Mouse (Mus musculus) skeletal muscle tissue, adult 2 months (tissue): ENCODE data around the gene Ccdc73.

Experiments used
- DNase-seq: peaks from one replicate; pipeline ENCODE4 v3.0.0-alpha.2; 2012; ENCODE audit warnings: low read depth, low spot score

Gene Ccdc73

GRCm38 (mm10) chr2:105026950-105027695 lies 159.5 kb downstream of the Ccdc73 start:
- no peak for DNase-seq

DNA sequence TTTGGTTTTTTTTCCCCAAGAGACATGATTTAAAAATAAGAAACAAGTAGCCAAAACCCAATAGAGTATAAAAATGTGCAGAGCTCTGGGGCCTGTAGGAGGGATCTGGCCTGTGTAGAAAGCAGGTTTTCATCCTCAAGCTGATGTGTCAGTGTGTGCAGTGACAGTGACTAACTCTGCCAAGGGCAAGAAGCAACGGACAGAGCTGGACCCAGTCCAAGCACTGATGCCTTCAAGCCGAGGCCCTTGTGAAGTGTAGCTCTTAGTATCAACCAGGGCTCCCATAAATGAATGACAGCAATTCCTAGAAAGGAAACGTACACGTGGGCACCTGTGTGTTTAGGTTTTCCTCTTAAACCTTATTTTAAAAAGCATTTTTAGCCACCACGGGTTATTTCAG lies 161.2 kb downstream of the Ccdc73 start:
- no peak for DNase-seq

DNA sequence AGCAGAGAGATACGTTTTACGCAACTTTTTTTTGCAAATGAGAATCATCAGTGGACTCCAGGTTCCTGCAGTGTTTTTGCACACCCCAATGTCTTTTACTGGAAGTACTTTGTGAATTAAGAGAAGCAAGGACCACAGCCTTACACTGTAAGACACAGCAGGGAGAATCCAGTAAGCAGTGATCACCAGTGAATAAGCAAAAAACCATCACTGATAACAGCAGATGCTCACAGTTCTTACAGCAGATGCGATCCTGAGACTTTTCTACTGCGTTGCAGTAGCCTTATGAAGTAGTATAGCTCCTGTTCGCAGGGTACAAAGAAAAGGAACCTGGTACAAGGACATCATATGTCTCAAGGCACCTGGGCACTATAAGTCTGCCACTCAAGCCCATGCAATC lies 162.9 kb downstream of the Ccdc73 start:
- DNase-seq = no peak

DNA sequence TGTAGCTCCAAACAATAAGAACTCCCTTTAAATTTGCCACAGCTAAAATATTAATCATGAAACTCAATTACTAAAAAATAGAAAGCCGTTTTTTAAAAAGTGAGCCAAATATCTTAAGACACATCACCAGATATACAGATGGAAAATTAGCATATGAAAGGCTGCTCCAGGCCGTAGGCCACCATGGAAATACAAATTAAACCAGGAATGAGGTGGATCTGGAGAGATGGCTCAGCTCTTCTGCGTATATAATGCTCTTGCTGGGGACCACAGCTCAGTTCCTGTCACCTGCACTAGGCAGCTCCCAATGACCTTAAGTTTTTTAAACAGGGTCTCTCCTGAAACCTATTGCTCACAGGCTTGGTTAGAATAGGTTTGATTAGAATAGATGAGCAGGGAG lies 166.5 kb downstream of the Ccdc73 start:
- no peak for DNase-seq

DNA sequence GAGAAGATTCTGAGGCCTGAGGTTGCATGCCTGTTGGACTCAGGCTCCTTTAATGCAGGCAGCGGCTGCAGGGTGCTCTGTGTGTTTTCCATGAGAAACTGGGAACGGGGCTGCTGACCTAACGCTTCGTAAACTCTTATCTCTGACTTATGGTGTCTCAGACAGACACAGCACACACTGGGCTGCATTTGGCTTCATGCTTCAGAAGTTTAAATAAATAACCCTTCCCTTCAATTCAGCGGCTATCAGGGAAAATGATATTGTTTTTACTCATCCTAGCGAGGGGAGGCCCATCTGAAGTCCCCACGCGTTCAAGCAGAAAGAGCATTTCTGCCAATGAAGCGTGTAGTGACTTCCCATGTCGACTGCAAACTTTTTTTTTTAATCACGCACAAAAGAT lies 168.4 kb downstream of the Ccdc73 start:
- DNase-seq = no peak

GRCm38 (mm10) chr2:105036401-105037070 lies 168.9 kb downstream of the Ccdc73 start:
- DNase-seq = no peak

- DNase-seq = no peak
These were observed 170.5 kb downstream of the Ccdc73 start for GRCm38 (mm10) chr2:105037956-105038569.

DNA sequence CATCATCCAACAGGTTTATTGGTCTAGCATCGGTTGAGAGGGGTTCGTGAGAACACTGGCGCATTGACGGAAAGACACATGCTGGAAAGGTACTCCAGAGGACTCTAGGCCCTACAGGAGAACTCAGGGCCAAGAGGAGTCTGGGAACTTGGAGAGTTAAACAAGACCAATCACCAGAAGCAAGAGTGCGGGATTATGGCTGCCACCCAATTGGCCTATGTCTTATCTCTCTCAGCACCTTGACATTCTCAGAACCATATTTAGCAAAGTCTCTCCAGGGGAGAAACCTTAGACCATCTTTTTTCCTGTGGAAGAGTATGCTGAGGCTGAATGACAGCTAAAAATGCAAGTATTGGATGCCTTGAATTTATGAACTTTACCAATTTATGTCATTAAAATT lies 171.3 kb downstream of the Ccdc73 start:
- DNase-seq = no peak

- no peak for DNase-seq
These were observed 173.3 kb downstream of the Ccdc73 start for GRCm38 (mm10) chr2:105040859-105041258.

- DNase-seq = no peak
These were observed 175.5 kb downstream of the Ccdc73 start for GRCm38 (mm10) chr2:105043152-105043551.

DNA sequence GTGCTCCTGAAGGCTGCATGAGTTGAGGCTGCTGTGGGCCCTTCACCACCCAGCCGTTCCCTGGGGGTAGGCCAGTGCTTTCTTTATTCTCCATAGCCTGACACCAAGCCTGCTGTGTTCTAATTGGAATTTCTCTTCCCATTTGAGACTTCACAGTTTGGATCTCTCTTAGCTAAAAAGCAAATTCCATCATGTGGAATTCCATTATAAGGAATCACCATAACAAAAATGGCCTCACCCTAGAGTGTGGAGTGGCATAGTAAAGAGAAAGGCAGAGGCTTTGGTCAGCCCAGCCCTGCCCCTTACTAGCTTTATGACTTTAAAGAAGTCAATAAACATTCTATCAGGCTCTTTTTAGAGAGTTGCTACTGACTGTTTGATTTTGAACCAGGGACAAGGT lies 180.7 kb downstream of the Ccdc73 start:
- DNase-seq = no peak

- DNase-seq = no peak
These were observed 187.9 kb downstream of the Ccdc73 start for GRCm38 (mm10) chr2:105055529-105055928.

DNA sequence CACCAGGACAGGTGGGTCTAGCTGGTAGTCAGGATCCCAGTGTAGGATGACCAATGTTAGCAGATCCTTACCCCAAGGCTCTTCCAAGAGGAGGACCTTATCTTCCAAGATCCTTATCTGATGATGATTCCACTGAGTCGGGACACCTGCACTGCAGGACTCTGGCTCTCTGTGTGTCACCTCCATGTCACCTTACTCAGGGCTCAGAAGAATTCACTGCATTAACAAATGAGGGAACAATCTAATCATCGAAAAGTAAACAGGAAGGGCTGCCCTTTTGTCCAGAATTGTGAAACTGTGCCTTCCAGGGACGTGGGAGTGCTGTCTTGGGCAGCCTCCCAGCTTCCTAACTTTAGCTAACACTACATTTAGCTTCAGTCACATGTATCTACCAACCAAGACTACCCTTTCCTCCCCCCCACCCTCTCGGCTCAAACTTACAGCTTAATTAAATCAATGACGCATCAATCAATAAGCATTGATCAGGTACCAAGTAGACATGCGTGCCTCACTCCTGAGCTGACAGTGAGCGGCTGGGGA lies 191.0 kb downstream of the Ccdc73 start:
- no peak for DNase-seq

DNA sequence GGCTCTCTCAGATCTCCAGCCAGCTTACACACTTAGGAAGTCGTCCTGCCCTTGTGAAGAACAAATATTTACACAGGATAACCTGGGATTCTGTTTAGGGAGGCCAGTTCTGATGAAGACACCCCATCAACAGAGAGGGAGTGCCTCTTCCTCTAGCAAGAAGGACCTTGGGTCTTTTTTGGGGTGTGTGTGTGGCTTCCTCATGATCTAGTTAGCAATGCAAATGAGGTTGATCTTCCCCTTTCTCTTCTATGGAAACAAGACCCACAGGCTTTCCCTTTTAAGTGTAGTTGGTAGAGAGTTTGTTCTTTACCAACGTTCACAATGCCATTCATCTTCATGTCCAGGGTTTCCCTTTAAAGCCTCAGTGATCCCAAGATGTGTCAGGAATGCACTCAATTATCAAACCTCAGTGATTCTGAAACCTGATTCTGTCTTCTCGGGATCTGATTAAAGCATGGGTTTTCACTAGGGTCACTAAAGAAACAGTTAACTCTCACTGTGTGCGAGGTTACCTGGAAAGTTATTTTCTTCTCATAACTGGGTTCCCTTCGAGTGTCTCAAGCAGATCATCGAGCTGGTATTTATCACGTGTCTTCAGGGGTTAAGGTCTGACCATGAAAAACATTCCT lies 195.3 kb downstream of the Ccdc73 start:
- no peak for DNase-seq
